Mouse (Mus musculus) CH12.LX (cell line): Measurements from ENCODE around the gene Nwd1.

Source experiments
- POLR2A ChIP-seq: IDR thresholded peaks from 2 replicates; pipeline ENCODE4 v1.6.1; 2011; ENCODE audit warnings: low read depth, mild to moderate bottlenecking, improper control_type of control experiment, low read length
- ZC3H11A ChIP-seq: IDR thresholded peaks from 2 replicates; pipeline ENCODE4 v1.6.1; 2012; ENCODE audit warnings: low read depth, mild to moderate bottlenecking, inconsistent platforms, low read length, improper control_type of control experiment

- TF ChIP-seq POLR2A (no peak), ZC3H11A (no peak)
Measured at GRCm38 (mm10) chr8:72646768-72647143, 245 bp downstream of the Nwd1 start.
